Mouse (Mus musculus): ENCODE data around the gene Slc8a3. TPM values are rescaled to one million over a fixed set of nuclear protein-coding genes. Genes with fewer than 3 reads are reported as not detected.

Slc8a3 gene
- polyA plus RNA-seq, 1 experiment from 2014 or later: 0.48 TPM

DNA sequence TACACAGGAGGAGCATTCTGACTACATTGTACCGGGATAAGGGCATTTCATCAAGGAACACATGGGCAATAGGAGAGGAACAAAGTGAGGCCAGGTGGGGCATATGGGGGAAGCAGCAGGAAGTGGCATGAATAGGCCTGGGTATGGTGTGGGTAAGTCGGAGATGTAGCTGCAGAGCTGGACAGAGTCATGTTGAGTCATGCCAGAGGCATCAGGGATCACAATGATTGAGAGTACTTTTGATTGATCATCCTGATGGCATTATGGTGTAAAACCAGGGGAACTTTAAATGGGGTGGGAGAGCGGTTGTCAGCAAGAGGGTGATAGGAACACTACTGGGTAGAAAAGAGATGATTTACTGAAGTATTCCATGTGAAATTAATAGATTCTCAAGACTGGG lies 160.0 kb downstream of the Slc8a3 start:
- no peak overlapping the region for H3K9ac ChIP-seq
- no peak overlapping the region for H3K4me2 ChIP-seq
- H3K27ac ChIP-seq: no peak overlapping the region
- no peaks in the 10 kb centered on the region for H3K9me3 ChIP-seq (replicated peaks)
- no peak for ATAC-seq (replicated peaks; ENCODE audit: low FRiP score)
- 0 out of 2 replicates have a peak, but pooled peaks cover 6% of the 10 kb centered on the region for H3K4me1 ChIP-seq
- no peaks in the 10 kb centered on the region for H3K36me3 ChIP-seq
- peaks cover 80% of the 10 kb centered on the region for H3K27me3 ChIP-seq
- WGBS: 87% methylated on average over 3 of the region's 3 CpGs
- no peak overlapping the region for H3K4me3 ChIP-seq (replicated peaks)

DNA sequence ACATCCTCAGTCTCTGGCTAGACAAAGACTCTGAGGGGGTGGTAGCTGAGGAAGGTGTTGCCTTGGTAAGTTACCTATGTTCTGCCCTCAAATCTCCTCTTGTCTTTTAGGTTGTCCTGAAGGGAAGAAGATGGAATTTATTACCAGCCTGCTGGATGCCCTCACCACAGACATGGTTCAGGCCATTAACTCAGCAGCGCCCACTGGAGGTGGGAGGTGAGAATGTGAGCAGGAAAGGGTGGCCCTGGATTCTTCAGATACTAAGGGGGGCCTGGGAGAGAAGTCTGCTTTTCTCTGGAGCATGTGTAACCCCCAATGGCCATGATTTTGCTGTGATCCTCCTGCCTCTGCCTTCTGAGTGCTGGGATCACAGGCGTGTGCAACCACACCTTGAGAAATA lies 162.9 kb downstream of the Slc8a3 start:
- no peak overlapping the region for H3K9ac ChIP-seq
- H3K36me3 ChIP-seq: no peaks in the 10 kb centered on the region
- 82% methylated on average over 2 of the region's 2 CpGs for WGBS
- no peak overlapping the region for H3K27ac ChIP-seq
- H3K4me3 ChIP-seq (replicated peaks): no peak overlapping the region
- ATAC-seq (replicated peaks; ENCODE audit: low FRiP score): no peak
- H3K4me2 ChIP-seq: no peak overlapping the region
- no peaks in the 10 kb centered on the region for H3K9me3 ChIP-seq (replicated peaks)
- H3K4me1 ChIP-seq: peaks cover 18% of the 10 kb centered on the region
- peaks cover 88% of the 10 kb centered on the region for H3K27me3 ChIP-seq

DNA sequence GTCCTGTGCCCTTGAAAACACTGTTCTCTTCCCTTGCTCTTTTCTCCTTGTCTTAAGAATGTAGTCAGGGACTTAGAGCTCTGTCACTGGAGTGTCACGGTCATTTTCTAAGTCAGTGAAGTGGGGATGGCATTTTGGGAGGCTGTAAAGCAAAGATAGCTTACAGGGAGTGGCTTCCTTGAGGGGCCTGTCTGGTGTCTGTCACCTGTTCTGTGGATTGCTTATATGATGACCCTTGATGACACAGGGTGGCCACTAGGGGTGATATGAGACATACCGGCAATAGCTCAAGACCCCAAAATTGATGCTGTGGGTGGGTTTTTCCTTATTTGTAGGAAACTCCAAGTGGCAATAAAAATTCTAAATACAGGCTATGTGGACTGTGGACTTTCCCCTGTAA lies 164.5 kb downstream of the Slc8a3 start:
- no peak for ATAC-seq (replicated peaks; ENCODE audit: low FRiP score)
- Histone ChIP-seq H3K27ac (no peak overlapping the region), H3K4me2 (no peak overlapping the region), H3K4me3 (replicated peaks) (no peak overlapping the region), H3K4me1 (peaks cover 18% of the 10 kb centered on the region), H3K9ac (no peak overlapping the region), H3K9me3 (replicated peaks) (no peaks in the 10 kb centered on the region), H3K27me3 (peaks cover 86% of the 10 kb centered on the region), H3K36me3 (no peaks in the 10 kb centered on the region)
- WGBS: 67% methylated on average over 2 of the region's 2 CpGs

DNA sequence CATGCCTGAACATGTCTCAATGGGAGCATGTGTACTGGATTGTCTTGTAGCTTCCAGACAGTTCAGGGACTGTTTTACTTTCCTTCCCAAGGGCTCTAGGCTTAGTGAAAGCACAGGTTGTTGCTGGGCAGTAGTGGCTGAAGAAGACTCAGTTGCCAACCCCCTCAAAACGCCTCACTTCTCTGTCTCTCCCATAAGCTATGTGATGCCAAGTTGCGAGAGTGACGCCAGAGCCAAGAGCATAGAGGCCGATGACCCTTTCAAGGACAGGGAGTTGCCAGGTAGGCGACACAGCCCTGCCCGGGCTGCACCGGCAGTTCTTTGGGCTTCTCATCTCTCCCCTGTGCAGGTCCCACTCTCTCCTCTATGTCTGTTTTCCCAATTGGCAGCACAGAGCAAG lies 164.9 kb downstream of the Slc8a3 start:
- Histone ChIP-seq H3K9me3 (replicated peaks) (no peaks in the 10 kb centered on the region), H3K4me1 (peaks cover 18% of the 10 kb centered on the region), H3K4me2 (no peak overlapping the region), H3K9ac (no peak overlapping the region), H3K4me3 (replicated peaks) (no peak overlapping the region), H3K27ac (no peak overlapping the region), H3K36me3 (no peaks in the 10 kb centered on the region), H3K27me3 (peaks cover 86% of the 10 kb centered on the region)
- no peak for ATAC-seq (replicated peaks; ENCODE audit: low FRiP score)
- 91% methylated on average over 7 of the region's 7 CpGs for WGBS

DNA sequence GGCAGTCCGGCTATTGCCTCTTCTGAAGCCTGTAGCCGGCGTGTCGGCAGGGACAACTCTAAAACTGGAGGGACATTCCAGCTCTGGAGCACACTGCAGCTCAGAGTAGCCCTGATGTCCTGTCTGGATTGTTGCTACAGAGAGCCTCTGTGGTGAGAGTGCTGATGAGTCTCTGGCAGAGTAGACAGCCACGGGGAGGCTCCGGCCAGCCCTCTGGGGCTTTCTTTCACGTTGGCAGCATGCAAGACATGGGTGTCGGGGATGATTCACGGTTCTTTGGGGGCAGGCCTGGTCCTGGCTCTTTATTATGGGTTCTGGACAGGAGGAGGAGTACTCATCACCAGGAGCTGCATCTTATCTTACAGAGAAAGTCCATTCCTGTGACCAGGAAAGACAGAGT lies 165.8 kb downstream of the Slc8a3 start:
- no peak overlapping the region for H3K9ac ChIP-seq
- H3K27me3 ChIP-seq: peaks cover 81% of the 10 kb centered on the region
- ATAC-seq (replicated peaks; ENCODE audit: low FRiP score): no peak
- no peaks in the 10 kb centered on the region for H3K36me3 ChIP-seq
- H3K4me3 ChIP-seq (replicated peaks): no peak overlapping the region
- peaks cover 18% of the 10 kb centered on the region for H3K4me1 ChIP-seq
- WGBS: 33% methylated on average over 9 of the region's 9 CpGs
- H3K9me3 ChIP-seq (replicated peaks): no peaks in the 10 kb centered on the region
- H3K27ac ChIP-seq: no peak overlapping the region
- no peak overlapping the region for H3K4me2 ChIP-seq

DNA sequence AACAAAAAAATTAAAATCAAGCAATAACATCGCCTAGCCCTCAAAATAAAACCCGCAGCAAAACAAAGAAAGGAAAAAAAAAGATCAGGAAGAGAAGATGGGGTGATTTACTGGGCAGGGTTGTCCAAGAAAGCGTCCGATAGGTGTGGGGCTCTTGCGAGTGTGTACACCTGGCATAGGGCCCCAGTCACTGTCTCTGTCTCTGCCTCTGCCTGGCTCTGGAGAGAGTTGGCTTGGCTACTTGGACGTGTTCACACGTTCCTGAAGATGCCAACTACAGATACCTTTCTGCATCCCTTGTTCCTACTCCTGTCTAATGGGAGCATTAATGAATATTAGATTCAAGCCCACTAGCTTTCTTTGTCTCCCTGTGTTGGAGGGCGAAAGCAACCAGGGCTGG lies 166.4 kb downstream of the Slc8a3 start:
- Histone ChIP-seq H3K27ac (no peak overlapping the region), H3K4me1 (peaks cover 18% of the 10 kb centered on the region), H3K4me3 (replicated peaks) (no peak overlapping the region), H3K27me3 (peaks cover 81% of the 10 kb centered on the region), H3K4me2 (no peak overlapping the region), H3K36me3 (no peaks in the 10 kb centered on the region), H3K9ac (no peak overlapping the region), H3K9me3 (replicated peaks) (no peaks in the 10 kb centered on the region)
- WGBS: 31% methylated on average over 8 of the region's 8 CpGs
- ATAC-seq (replicated peaks; ENCODE audit: low FRiP score): no peak

DNA sequence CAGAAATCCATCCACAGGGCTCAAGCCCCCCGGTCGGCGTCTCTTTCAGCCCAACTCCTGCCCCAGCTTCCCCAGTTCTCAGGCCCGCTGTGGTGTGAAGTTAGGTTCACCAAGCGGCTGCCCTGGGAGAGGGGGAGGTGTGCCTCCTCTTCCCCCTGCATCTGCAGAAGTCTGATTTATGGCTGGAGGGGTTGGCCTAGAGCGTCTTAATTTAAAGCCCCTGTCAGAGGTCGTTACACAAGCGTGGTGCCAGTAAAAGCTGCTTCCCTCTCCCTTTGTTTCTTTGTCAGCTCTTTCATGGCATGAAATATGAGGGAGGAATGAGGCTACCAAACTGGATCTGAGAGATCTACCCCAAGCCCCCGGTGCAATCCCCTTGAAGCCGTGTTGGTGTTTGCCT lies 166.9 kb downstream of the Slc8a3 start:
- ATAC-seq (replicated peaks; ENCODE audit: low FRiP score): peak; percentile 73; the same call in 1 of the 2 replicates
- 3% methylated on average over 10 of the region's 10 CpGs for WGBS
- Histone ChIP-seq H3K4me1 (peaks cover 18% of the 10 kb centered on the region), H3K27me3 (peaks cover 82% of the 10 kb centered on the region), H3K36me3 (no peaks in the 10 kb centered on the region), H3K9ac (no peak overlapping the region), H3K27ac (no peak overlapping the region), H3K4me3 (replicated peaks) (no peak overlapping the region), H3K4me2 (0 out of 2 replicates have a peak overlapping the region, but pooled peaks have one; percentile 5), H3K9me3 (replicated peaks) (no peaks in the 10 kb centered on the region)

DNA sequence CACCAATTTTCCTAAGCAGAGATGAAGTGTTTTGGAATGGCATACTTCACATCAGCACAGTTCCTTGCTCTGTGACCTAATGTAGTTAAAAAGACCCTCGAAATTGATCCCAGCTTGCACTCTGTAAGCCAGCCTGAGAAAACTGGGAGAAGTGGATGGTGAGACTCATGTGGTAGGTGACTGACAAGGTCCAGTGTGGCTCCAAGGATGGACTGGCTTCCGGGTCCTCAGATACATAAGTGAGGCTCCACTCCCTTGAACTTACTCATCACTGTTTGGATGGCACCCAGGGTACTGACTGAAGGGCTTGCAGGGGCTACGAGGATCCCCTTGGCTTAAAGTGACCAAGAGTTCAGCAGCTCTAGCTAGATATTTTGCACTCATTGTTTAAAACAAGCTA lies 169.4 kb downstream of the Slc8a3 start:
- Histone ChIP-seq H3K27ac (no peak overlapping the region), H3K9ac (no peak overlapping the region), H3K4me3 (replicated peaks) (no peak overlapping the region), H3K36me3 (no peaks in the 10 kb centered on the region), H3K9me3 (replicated peaks) (no peaks in the 10 kb centered on the region), H3K27me3 (peaks cover 81% of the 10 kb centered on the region), H3K4me2 (no peak overlapping the region), H3K4me1 (peaks cover 22% of the 10 kb centered on the region)
- no peak for ATAC-seq (replicated peaks; ENCODE audit: low FRiP score)
- 90% methylated on average over 3 of the region's 3 CpGs for WGBS

DNA sequence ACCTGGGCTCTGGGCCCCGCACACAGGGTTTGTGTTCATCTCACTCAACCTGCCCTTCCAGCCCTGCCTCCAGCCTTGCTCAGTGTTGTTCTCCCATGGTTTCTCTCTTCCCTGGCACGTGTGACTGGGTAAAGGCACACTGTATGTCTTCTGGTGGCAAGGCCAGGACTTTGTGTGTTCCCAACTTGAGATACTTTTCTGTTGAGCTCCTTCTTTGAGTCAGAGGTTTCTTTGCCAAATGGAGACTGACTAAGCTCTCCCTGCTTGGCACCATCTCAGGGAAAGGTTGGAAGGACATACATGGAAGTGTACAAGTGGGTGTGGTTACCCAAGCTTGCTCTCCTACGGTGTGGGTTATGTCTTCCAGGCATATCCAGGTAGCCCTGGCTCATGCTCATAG lies 169.8 kb downstream of the Slc8a3 start:
- Histone ChIP-seq H3K4me1 (peaks cover 22% of the 10 kb centered on the region), H3K4me2 (no peak overlapping the region), H3K9me3 (replicated peaks) (no peaks in the 10 kb centered on the region), H3K4me3 (replicated peaks) (no peak overlapping the region), H3K27ac (no peak overlapping the region), H3K9ac (no peak overlapping the region), H3K27me3 (peaks cover 81% of the 10 kb centered on the region), H3K36me3 (no peaks in the 10 kb centered on the region)
- ATAC-seq (replicated peaks; ENCODE audit: low FRiP score): no peak
- WGBS: 78% methylated on average over 3 of the region's 3 CpGs

DNA sequence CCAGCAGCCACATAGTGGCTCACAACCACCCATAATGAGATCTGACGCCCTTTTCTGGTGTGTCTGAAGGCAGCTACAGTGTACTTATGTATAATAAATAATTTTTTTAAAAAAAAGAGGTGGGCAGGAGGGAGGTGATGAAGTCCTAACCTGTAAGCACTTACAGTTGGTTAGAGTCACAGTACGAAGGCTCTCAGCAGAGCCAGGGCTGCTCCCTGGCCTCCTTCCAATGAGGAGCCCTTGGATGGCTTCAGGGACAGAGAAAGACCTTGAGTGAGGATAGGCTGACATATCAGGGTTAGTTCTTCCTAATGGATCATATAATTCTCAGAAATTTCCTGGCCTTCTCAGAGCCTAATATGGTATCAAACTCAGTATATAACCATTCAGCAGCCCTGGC lies 171.7 kb downstream of the Slc8a3 start:
- Histone ChIP-seq H3K4me2 (no peak overlapping the region), H3K27ac (no peak overlapping the region), H3K4me1 (peaks cover 11% of the 10 kb centered on the region), H3K4me3 (replicated peaks) (no peak overlapping the region), H3K9me3 (replicated peaks) (no peaks in the 10 kb centered on the region), H3K9ac (no peak overlapping the region), H3K36me3 (no peaks in the 10 kb centered on the region), H3K27me3 (peaks cover 79% of the 10 kb centered on the region)
- WGBS: 90% methylated on average over 2 of the region's 2 CpGs
- ATAC-seq (replicated peaks; ENCODE audit: low FRiP score): no peak

DNA sequence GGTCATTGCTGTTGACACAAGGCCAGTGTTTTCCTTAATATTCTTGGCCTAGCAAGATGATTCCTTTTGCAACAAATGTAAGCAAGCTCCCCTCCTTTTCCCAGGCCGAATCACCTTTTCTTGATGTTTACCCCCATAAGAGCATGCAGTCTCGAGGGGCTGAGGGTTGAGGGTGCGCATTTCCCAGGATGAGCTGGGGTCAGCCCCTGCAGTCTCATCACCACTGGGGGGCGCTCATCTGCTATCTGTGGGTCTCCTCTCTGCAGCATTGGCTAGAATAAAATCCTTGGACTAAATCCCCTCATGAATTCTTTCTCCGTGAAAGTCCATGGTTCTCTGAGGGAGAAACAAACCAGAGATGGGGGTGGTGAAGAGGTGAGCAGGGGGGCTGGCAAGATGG lies 172.1 kb downstream of the Slc8a3 start:
- H3K27me3 ChIP-seq: peaks cover 81% of the 10 kb centered on the region
- H3K27ac ChIP-seq: no peak overlapping the region
- no peaks in the 10 kb centered on the region for H3K36me3 ChIP-seq
- no peak overlapping the region for H3K9ac ChIP-seq
- peaks cover 7% of the 10 kb centered on the region for H3K4me1 ChIP-seq
- H3K9me3 ChIP-seq (replicated peaks): no peaks in the 10 kb centered on the region
- H3K4me2 ChIP-seq: no peak overlapping the region
- H3K4me3 ChIP-seq (replicated peaks): no peak overlapping the region
- 69% methylated on average over 5 of the region's 5 CpGs for WGBS
- no peak for ATAC-seq (replicated peaks; ENCODE audit: low FRiP score)

DNA sequence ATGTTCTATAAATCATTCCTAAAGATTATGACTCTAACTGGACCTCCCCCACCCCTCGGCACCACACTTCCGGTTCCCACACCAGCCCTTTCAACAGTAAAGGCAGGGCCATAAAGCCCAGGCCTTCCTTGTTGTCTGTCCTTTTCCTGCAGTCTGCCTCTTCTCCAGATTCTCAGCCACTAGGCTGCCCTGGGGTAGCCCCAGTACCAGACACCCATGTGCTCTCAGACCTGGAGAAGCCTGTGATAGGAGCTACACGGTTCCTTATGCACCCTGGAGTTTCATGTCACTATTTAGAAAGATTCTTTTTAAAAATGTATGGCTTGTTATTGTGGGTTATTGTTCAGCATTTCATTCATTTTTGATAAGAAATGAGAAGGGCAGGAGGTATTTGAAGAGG lies 172.6 kb downstream of the Slc8a3 start:
- peaks cover 81% of the 10 kb centered on the region for H3K27me3 ChIP-seq
- WGBS: 25% methylated on average over 3 of the region's 3 CpGs

DNA sequence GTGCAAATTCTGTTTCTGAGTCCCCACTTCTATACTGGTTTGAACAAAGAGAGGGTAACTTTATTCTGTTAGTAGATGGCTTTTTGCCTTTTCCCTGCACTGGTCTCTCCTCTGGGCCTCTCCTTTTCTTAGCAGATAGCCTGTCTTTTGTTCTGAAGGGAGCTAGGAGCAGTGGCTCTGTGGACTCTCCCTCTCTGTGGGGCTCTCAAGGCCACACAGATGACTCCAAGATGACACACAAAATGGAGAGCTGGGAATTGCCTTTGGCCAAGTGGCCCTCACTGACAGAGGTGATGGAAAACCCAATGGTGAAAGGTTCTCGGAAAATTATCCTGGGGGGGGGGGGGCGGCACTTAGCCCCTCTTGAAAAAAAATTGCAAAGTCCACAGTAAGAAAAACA lies 173.0 kb downstream of the Slc8a3 start:
- Histone ChIP-seq H3K9me3 (replicated peaks) (no peaks in the 10 kb centered on the region), H3K27ac (no peak overlapping the region), H3K4me3 (replicated peaks) (no peak overlapping the region), H3K9ac (no peak overlapping the region), H3K4me2 (no peak overlapping the region), H3K4me1 (0 out of 2 replicates have a peak, but pooled peaks cover 4% of the 10 kb centered on the region), H3K36me3 (no peaks in the 10 kb centered on the region), H3K27me3 (peaks cover 82% of the 10 kb centered on the region)
- WGBS: 23% methylated on average over 2 of the region's 2 CpGs
- no peak for ATAC-seq (replicated peaks; ENCODE audit: low FRiP score)

More for the DNA sequence above, 172.6 kb downstream of the Slc8a3 start:
- no peaks in the 10 kb centered on the region for H3K36me3 ChIP-seq
- no peak overlapping the region for H3K4me3 ChIP-seq (replicated peaks)
- ATAC-seq (replicated peaks; ENCODE audit: low FRiP score): no peak
- H3K27ac ChIP-seq: no peak overlapping the region
- H3K4me2 ChIP-seq: no peak overlapping the region
- no peak overlapping the region for H3K9ac ChIP-seq
- no peaks in the 10 kb centered on the region for H3K9me3 ChIP-seq (replicated peaks)
- 0 out of 2 replicates have a peak, but pooled peaks cover 4% of the 10 kb centered on the region for H3K4me1 ChIP-seq
